Mouse (Mus musculus) leukemia stem cell, adult 10-12 weeks (primary cell): Measurements from ENCODE around the gene Dad1. TPM values are rescaled to one million over a fixed set of nuclear protein-coding genes. Genes with fewer than 3 reads are reported as not detected.

Experiments
- polyA plus RNA-seq: library from polyadenylated mRNA; stranded (reverse); fragments of >175 nt; gene quantifications from 2 replicates; pipeline ENCODE4 v1.2.3, GENCODE M21; 2012; ENCODE audit warnings: low replicate concordance

Gene Dad1
- polyA plus RNA-seq = 37.1 and 63.9 TPM in 2 replicates

GRCm38 (mm10) chr14:54253741-54254291, at the start of gene Dad1, which contains the start of gene Abhd4:
Gene Dad1 (minus strand): TSS chr14:54254104.
Gene Abhd4 (plus strand): TSS chr14:54254188.

GRCm38 (mm10) chr14:54284839-54285238, 30.9 kb upstream of the Dad1 start, which contains the start of gene Olfr49:
Gene Olfr49 (minus strand): TSS chr14:54284939.

Other genes starting within 250 kb of the Dad1 start
- gene Abhd4, start 84 bp upstream of the Dad1 start, polyA plus RNA-seq = 3.1 and 24.7 TPM in 2 replicates
- gene Olfr49, start 30.8 kb upstream of the Dad1 start, polyA plus RNA-seq = not detected in 2 replicates
- 143 and 225 TPM in 2 replicates for gene Oxa1l, start 106.7 kb upstream of the Dad1 start, polyA plus RNA-seq
- gene Slc7a7, start 163.7 kb upstream of the Dad1 start, polyA plus RNA-seq = 8.1 and 14.1 TPM in 2 replicates
- gene Mrpl52, start 172.8 kb upstream of the Dad1 start, polyA plus RNA-seq = 1,477 and 3,957 TPM in 2 replicates
- gene Mmp14, start 177.5 kb upstream of the Dad1 start, polyA plus RNA-seq = 220 and 342 TPM in 2 replicates
- gene Lrp10, start 210.0 kb upstream of the Dad1 start, polyA plus RNA-seq = 496 and 711 TPM in 2 replicates
- 1.6 and 2.7 TPM in 2 replicates for gene Rem2, start 222.0 kb upstream of the Dad1 start, polyA plus RNA-seq